Mouse (Mus musculus) thymus, postnatal 4 days (tissue): ENCODE results near the gene Snx21.

Experiments
- DNase-seq: peaks from one replicate; pipeline ENCODE4 v3.0.0; 2021

Snx21 gene

DNA sequence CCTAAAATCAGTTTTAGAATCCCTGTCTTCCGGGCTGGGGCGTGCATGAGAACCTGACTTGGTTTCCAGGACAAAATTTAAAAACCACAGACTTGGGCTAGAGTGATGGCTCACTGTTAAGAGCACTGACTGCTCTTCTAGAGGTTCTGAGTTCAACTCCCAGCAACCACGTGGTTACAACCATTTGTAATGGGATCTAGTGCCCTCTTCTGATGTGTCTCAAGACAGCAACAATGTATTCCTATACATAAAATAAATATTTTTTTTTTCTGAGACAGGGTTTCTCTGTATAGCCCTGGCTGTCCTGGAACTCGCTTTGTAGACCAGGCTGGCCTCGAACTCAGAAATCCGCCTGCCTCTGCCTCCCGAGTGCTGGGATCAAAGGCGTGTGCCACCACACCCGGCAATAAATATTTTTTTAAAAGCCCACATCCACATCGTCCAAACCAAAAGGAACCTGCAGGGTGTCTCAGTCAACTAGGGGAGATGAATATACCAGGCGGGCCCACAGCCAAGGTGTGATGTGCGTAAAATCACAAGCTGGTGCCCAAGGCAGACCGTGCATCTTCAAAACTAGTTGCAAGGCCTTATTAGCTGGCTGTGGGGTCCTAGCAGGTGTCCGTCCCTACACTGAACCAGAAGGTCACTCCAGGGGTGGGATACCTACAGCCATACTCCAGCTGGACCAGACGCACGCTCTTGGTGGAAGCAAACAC is 46.6 kb downstream of the Snx21 start:
- no peak for DNase-seq

DNA sequence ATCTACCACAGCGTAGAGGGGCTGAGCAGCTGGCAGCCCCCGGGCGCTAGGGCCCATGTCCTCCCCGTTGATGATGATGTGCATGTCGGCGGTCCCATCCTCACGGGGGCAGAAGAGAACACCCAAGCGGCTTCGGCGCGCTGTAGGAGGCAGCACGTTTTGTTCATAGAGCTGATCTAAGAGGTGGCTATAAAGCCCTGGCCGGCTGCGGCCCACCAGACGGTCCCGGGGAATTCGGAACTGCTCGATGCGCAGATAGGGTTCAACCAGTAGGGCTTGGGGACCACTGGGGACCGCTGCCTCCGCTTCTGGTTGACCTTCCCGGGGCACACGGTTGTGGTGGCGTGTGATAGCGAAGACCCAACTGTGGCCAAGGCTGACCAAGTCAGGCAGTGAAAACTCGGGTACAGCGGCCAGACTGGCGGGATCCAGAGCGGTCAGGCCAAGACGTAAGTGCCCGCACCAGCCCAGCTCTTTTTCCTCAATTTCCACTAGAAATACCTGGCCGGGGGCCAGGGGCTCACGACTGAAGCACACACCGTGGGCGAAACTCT is 47.2 kb downstream of the Snx21 start, which contains the start of gene Ctsa:
Gene Ctsa, plus strand, starts transcription at position 126 of the 554 bp plus-strand sequence.
- DNase-seq: peak; percentile 86

DNA sequence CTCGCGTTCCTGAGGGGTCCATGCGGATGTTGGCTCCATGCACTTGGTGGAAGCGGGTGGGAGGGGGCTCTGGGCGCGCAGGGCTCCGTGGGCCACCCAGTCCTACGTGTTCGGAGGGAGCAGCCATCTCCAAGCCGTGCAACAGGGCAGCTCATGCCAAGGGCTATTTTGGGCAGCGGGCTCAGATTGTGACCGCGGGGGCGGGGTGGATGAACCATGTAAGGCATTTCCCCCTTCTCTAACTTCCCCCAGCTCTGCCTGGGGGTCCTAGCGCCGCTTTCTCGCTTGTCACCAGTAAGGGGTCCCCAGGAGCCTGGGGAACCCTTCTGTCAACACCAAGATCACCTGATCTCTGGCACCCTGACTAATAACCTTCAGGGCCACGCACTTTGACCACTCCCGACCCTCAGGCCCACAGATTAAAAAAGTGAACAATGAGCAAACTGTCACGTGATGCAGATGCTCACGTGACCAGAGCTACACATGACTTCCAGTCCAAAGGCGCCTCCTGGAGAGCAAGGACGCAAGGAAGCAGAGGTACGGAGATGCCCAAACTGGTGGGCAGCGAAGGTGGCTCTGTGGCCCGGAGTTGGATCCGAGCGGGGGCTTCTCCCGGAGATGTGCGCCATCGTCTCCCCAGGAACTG is 47.8 kb downstream of the Snx21 start, which contains the start of gene Neurl2:
Gene Neurl2, minus strand, starts transcription at position 143 of the 646 bp plus-strand sequence.
- DNase-seq: peak; percentile 88

DNA sequence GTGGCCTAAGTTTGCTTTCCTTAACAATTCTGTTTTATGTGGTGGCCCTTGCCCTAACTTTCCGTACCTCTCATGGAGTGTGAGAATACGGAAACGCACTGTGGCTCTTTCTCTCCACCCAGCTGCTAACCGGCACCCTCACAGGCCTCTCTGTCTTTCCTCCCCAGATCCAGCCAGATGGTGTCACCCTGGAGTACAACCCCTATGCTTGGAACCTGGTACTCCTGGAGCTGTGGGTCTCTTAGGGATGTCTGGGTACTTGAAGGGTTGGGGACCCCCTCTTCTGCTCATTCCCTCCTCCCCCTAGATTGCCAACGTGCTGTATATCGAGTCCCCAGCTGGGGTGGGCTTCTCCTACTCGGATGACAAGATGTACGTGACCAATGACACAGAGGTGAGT is 48.9 kb downstream of the Snx21 start:
- peak; percentile 59 for DNase-seq

DNA sequence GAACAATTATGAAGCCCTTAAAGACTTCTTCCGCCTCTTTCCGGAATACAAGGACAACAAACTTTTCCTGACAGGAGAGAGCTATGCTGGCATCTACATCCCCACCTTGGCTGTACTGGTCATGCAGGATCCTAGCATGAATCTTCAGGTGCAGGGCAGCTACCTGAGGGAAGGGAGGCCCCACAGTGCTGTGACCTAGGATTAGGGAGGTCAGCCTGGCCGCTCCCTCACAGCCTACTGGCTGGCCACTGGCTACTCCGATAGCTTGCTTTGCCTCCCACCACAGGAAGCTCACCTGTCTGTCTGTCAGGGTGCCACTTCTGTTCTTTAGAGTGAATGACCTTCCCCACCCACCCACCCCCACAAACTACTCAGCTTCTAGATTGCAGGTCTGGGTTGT is 49.5 kb downstream of the Snx21 start:
- DNase-seq: no peak
